Mouse (Mus musculus): Measurements from ENCODE around the gene Dcpp2. TPM values are rescaled to one million over a fixed set of nuclear protein-coding genes. Genes with fewer than 3 reads are reported as not detected.
A peak's percentile ranks its signal among the peaks of the same experiment; 100 is the strongest.

Dcpp2 gene
- polyA plus RNA-seq, 1 experiment from 2014 or later: not detected

DNA sequence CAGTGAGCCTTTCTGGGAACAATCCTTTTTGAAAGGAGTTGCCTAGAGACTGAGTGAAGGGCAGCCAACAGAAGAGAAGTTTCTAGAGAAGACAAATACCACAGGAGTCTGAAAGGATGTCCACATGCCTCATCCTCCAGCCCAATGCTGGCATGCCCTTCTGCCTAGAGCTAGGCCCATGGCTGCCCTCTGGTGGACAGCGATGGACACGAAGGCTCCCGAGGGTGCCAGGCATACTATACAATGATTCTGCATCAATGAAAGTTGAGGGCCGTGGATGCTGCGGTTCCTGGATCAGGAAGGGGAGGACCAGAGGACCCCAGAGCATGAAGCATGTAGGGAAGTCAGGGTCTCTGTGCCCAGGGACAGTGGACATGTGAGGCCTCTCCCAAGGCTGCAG lies 27.4 kb upstream of the Dcpp2 start:
- Histone ChIP-seq H3K27me3 (replicated peaks; ENCODE audit: control insufficient read depth, insufficient read depth, low read length) (no peaks in the 10 kb centered on the region), H3K4me3 (ENCODE audit: low read depth, low read length) (no peak overlapping the region), H3K4me2 (no peak overlapping the region), H3K27ac (ENCODE audit: low read depth, low read length) (no peak overlapping the region), H3K9me3 (ENCODE audit: control insufficient read depth, low read length) (no peaks in the 10 kb centered on the region), H3K36me3 (ENCODE audit: control insufficient read depth, insufficient read depth, low read length) (no peaks in the 10 kb centered on the region), H3K4me1 (replicated peaks; ENCODE audit: control insufficient read depth, insufficient read depth, low read length) (no peaks in the 10 kb centered on the region), H3K9ac (ENCODE audit: low read depth, low read length) (no peak overlapping the region)
- peak; percentile 56; the same call in 1 of the 2 replicates for ATAC-seq (replicated peaks; ENCODE audit: low FRiP score)
- 37% methylated on average over 5 of the region's 5 CpGs for WGBS
- DNase-seq (ENCODE audit: low spot score): peak; percentile 40

DNA sequence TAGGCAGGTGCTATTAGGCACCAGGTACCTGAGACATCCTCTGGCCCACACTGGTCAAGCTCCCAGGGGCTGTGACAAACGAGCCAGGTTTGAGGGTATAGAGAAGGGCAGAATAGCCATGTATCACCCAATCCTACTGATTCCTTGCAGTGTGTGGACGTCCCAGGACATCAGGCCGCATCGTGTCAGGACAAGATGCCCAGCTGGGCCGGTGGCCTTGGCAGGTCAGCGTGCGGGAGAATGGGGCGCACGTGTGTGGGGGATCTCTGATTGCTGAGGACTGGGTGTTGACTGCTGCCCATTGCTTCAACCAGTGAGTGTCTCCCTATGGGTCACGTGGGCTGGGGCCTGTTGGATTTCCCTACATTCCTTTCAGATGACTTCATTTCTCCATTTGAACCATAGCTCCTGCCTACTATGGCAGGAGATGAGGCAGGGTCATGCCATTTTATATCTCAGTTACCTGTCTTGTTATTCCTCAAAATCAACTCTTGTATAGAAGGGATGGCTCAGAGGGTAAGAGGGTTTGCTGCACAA lies 26.4 kb upstream of the Dcpp2 start:
- no peak overlapping the region for H3K27ac ChIP-seq (ENCODE audit: low read depth, low read length)
- DNase-seq (ENCODE audit: low spot score): no peak
- no peaks in the 10 kb centered on the region for H3K9me3 ChIP-seq (ENCODE audit: control insufficient read depth, low read length)
- ATAC-seq (replicated peaks; ENCODE audit: low FRiP score): no peak
- H3K36me3 ChIP-seq (ENCODE audit: control insufficient read depth, insufficient read depth, low read length): no peaks in the 10 kb centered on the region
- H3K4me3 ChIP-seq (ENCODE audit: low read depth, low read length): no peak overlapping the region
- no peaks in the 10 kb centered on the region for H3K27me3 ChIP-seq (replicated peaks; ENCODE audit: control insufficient read depth, insufficient read depth, low read length)
- no peak overlapping the region for H3K9ac ChIP-seq (ENCODE audit: low read depth, low read length)
- no peak overlapping the region for H3K4me2 ChIP-seq
- WGBS: 78% methylated on average over 10 of the region's 10 CpGs
- H3K4me1 ChIP-seq (replicated peaks; ENCODE audit: control insufficient read depth, insufficient read depth, low read length): no peaks in the 10 kb centered on the region

DNA sequence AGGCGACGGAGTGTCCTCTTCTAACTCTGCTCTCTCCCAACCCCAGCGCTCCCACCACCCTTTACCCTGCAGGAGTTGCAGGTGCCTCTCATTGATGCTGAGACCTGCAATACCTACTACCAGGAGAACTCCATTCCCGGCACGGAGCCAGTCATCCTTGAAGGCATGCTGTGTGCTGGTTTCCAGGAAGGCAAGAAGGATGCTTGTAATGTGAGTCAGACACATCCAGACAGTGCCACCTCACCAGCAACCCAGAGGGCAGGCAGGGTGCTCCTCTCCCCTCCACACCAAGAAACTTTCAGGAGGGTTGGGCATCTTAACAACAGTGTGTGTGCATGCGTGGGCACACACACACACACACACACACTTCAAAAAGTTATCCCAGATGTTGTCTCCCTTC lies 23.5 kb upstream of the Dcpp2 start:
- no peak overlapping the region for H3K27ac ChIP-seq (ENCODE audit: low read depth, low read length)
- H3K36me3 ChIP-seq (ENCODE audit: control insufficient read depth, insufficient read depth, low read length): no peaks in the 10 kb centered on the region
- no peak overlapping the region for H3K9ac ChIP-seq (ENCODE audit: low read depth, low read length)
- 82% methylated on average over 6 of the region's 6 CpGs for WGBS
- no peaks in the 10 kb centered on the region; the same call in 1 of the 2 replicates for H3K27me3 ChIP-seq (replicated peaks; ENCODE audit: control insufficient read depth, insufficient read depth, low read length)
- H3K4me2 ChIP-seq: no peak overlapping the region
- H3K4me3 ChIP-seq (ENCODE audit: low read depth, low read length): no peak overlapping the region
- H3K9me3 ChIP-seq (ENCODE audit: control insufficient read depth, low read length): no peaks in the 10 kb centered on the region
- no peak for ATAC-seq (replicated peaks; ENCODE audit: low FRiP score)
- H3K4me1 ChIP-seq (replicated peaks; ENCODE audit: control insufficient read depth, insufficient read depth, low read length): no peaks in the 10 kb centered on the region
- DNase-seq (ENCODE audit: low spot score): no peak

DNA sequence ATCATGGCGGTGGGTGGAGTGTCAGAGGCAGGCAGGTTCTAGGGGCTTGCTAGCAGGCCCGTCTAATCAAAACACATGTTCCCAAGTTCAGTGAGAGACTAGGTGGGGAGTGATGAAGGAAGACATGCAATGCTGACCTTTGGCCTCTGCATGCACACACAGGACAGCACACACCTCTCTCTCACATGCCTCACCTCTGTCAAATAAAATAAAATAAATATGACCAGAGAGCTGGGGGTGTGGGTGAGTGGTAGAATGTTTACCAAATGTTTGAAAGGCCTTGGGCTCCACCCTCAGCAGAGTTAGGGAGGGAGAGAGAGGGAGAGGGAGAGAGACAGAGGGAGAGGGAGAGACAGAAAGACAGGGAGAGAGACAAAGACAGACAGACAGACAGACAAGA lies 22.8 kb upstream of the Dcpp2 start:
- Histone ChIP-seq H3K27me3 (replicated peaks; ENCODE audit: control insufficient read depth, insufficient read depth, low read length) (no peaks in the 10 kb centered on the region; the same call in 1 of the 2 replicates), H3K4me3 (ENCODE audit: low read depth, low read length) (no peak overlapping the region), H3K27ac (ENCODE audit: low read depth, low read length) (no peak overlapping the region), H3K4me1 (replicated peaks; ENCODE audit: control insufficient read depth, insufficient read depth, low read length) (no peaks in the 10 kb centered on the region), H3K36me3 (ENCODE audit: control insufficient read depth, insufficient read depth, low read length) (no peaks in the 10 kb centered on the region), H3K9ac (ENCODE audit: low read depth, low read length) (no peak overlapping the region), H3K4me2 (no peak overlapping the region), H3K9me3 (ENCODE audit: control insufficient read depth, low read length) (no peaks in the 10 kb centered on the region)
- ATAC-seq (replicated peaks; ENCODE audit: low FRiP score) (no peak), DNase-seq (ENCODE audit: low spot score) (no peak)
- 70% methylated on average over 2 of the region's 2 CpGs for whole genome bisulfite sequencing

DNA sequence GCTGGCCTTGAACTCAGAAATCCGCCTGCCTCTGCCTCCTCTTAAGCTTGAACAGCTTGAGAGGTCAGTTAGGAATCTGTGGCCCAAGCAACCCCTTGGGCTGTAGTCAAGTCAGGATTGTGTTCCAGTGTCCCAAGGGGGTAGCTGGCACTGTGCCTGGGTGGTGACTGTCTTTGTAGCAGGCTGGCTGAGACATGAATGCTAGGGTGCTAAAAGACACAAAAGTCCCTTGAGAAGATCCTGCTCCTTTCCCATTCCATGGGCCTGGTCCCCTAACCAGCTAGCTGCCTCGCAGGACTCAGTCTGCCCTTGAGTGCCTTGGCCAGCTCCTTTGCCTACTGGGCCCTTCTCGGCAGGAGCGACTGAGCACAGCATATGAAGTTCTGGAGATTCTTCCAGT lies 17.8 kb upstream of the Dcpp2 start:
- no peak overlapping the region for H3K4me3 ChIP-seq (ENCODE audit: low read depth, low read length)
- H3K27me3 ChIP-seq (replicated peaks; ENCODE audit: control insufficient read depth, insufficient read depth, low read length): no peaks in the 10 kb centered on the region; the same call in 1 of the 2 replicates
- 65% methylated on average over 4 of the region's 4 CpGs for WGBS
- DNase-seq (ENCODE audit: low spot score): no peak
- no peaks in the 10 kb centered on the region for H3K9me3 ChIP-seq (ENCODE audit: control insufficient read depth, low read length)
- H3K4me1 ChIP-seq (replicated peaks; ENCODE audit: control insufficient read depth, insufficient read depth, low read length): no peaks in the 10 kb centered on the region
- H3K27ac ChIP-seq (ENCODE audit: low read depth, low read length): no peak overlapping the region
- H3K9ac ChIP-seq (ENCODE audit: low read depth, low read length): no peak overlapping the region
- no peaks in the 10 kb centered on the region for H3K36me3 ChIP-seq (ENCODE audit: control insufficient read depth, insufficient read depth, low read length)
- H3K4me2 ChIP-seq: no peak overlapping the region
- ATAC-seq (replicated peaks; ENCODE audit: low FRiP score): no peak

DNA sequence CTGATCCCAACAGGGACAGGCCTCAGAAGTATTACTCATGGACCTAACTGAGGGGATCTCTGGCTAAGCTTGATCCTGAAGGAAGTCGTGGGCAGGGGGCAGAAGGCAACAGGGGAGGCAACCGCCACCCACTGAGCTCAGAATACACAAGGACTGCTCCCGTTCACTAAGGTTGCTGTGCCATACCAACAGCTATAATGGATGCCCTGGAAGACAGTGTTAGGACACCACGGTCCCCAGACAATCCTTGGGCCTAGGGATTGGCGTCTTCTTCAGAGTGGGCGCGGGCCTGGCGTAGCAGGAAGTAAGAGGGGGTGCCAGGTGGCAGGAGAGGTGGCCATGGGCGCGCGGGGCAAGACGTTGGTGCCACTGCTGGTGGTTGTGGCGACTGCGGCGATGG lies 12.9 kb upstream of the Dcpp2 start, which contains the start of gene Prss21:
TSS of gene Prss21 (plus strand) at position 301 of the 400 bp plus-strand sequence.
- WGBS: 80% methylated on average over 15 of the region's 15 CpGs
- no peaks in the 10 kb centered on the region for H3K9me3 ChIP-seq (ENCODE audit: control insufficient read depth, low read length)
- no peak within 1 kb of the TSS for H3K27ac ChIP-seq (ENCODE audit: low read depth, low read length)
- H3K27me3 ChIP-seq (replicated peaks; ENCODE audit: control insufficient read depth, insufficient read depth, low read length): no peaks in the 10 kb centered on the region
- no peaks in the 10 kb centered on the region for H3K36me3 ChIP-seq (ENCODE audit: control insufficient read depth, insufficient read depth, low read length)
- DNase-seq (ENCODE audit: low spot score) (no peak), ATAC-seq (replicated peaks; ENCODE audit: low FRiP score) (no peak)
- no peaks in the 10 kb centered on the region for H3K4me1 ChIP-seq (replicated peaks; ENCODE audit: control insufficient read depth, insufficient read depth, low read length)
- H3K9ac ChIP-seq (ENCODE audit: low read depth, low read length): no peak within 1 kb of the TSS
- H3K4me2 ChIP-seq: no peak within 1 kb of the TSS
- no peak within 1 kb of the TSS for H3K4me3 ChIP-seq (ENCODE audit: low read depth, low read length)

DNA sequence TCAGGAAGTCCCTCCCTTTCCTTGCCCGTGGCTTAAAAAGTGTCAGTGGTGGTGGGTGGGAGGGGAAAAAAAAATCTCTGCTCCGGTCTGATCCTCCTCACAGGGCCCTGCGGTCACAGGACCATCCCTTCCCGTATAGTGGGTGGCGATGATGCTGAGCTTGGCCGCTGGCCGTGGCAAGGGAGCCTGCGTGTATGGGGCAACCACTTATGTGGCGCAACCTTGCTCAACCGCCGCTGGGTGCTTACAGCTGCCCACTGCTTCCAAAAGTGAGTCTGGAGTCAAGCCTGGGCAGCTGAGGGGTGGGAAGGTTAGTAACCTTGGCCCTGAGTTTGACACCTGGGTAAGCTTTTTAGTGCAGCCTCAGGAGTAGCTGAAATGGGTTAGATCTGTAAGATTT lies 12.2 kb upstream of the Dcpp2 start:
- Histone ChIP-seq H3K27ac (ENCODE audit: low read depth, low read length) (no peak overlapping the region), H3K4me3 (ENCODE audit: low read depth, low read length) (no peak overlapping the region), H3K9me3 (ENCODE audit: control insufficient read depth, low read length) (no peaks in the 10 kb centered on the region), H3K36me3 (ENCODE audit: control insufficient read depth, insufficient read depth, low read length) (no peaks in the 10 kb centered on the region), H3K27me3 (replicated peaks; ENCODE audit: control insufficient read depth, insufficient read depth, low read length) (no peaks in the 10 kb centered on the region), H3K9ac (ENCODE audit: low read depth, low read length) (no peak overlapping the region), H3K4me1 (replicated peaks; ENCODE audit: control insufficient read depth, insufficient read depth, low read length) (no peaks in the 10 kb centered on the region), H3K4me2 (no peak overlapping the region)
- 78% methylated on average over 11 of the region's 11 CpGs for WGBS
- ATAC-seq (replicated peaks; ENCODE audit: low FRiP score) (no peak), DNase-seq (ENCODE audit: low spot score) (no peak)

DNA sequence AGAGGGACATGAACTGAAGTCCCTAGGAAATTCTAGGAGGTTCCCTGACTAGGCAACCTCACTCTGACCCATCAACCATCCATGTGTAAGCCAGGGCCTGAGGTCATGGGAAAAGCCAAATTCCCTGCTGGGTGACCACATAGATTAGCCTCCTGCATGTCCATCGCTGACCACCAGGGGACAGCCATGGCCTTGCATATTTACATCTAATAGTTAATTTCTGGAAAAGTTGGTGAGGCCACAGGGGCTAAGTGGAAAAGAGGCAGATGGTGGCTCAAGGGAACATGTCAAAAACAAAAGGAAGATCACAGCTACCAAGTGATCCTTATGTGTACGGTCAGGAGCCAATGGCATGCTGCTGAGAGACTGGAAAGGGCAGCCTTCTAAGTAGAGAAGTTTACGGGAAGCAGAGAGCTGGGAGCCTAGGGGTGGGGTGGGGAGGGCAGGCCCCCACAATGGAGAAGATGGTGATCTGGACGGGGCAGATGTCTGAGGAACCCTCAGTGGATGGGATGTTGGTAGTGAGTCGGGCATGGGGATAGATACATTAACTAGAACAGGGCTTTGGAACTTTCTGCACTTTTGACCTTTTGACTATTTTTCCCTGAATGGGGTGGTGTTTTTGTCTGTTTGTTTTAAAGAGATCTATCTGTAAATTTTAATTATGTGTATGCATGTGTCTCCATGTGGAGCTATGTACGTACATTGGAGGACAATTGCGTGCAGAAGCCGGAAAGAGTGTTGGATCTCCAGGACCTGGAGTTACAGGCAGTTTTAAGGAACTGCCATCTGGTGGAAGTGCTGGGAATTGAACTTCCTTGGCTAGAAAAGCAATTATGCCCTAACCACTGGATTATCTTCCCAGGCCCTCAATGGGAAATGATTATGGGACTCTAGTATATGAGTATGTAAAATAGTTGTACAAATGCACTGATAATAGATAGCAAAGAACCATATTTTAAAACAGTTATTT lies 6.5 kb upstream of the Dcpp2 start:
- DNase-seq (ENCODE audit: low spot score) (no peak), ATAC-seq (replicated peaks; ENCODE audit: low FRiP score) (no peak)
- H3K9me3 ChIP-seq (ENCODE audit: control insufficient read depth, low read length): no peaks in the 10 kb centered on the region
- no peaks in the 10 kb centered on the region for H3K36me3 ChIP-seq (ENCODE audit: control insufficient read depth, insufficient read depth, low read length)
- no peak overlapping the region for H3K27ac ChIP-seq (ENCODE audit: low read depth, low read length)
- H3K27me3 ChIP-seq (replicated peaks; ENCODE audit: control insufficient read depth, insufficient read depth, low read length): no peaks in the 10 kb centered on the region
- H3K4me3 ChIP-seq (ENCODE audit: low read depth, low read length): no peak overlapping the region
- WGBS: 43% methylated on average over 8 of the region's 8 CpGs
- no peaks in the 10 kb centered on the region for H3K4me1 ChIP-seq (replicated peaks; ENCODE audit: control insufficient read depth, insufficient read depth, low read length)
- H3K9ac ChIP-seq (ENCODE audit: low read depth, low read length): no peak overlapping the region
- H3K4me2 ChIP-seq: no peak overlapping the region

DNA sequence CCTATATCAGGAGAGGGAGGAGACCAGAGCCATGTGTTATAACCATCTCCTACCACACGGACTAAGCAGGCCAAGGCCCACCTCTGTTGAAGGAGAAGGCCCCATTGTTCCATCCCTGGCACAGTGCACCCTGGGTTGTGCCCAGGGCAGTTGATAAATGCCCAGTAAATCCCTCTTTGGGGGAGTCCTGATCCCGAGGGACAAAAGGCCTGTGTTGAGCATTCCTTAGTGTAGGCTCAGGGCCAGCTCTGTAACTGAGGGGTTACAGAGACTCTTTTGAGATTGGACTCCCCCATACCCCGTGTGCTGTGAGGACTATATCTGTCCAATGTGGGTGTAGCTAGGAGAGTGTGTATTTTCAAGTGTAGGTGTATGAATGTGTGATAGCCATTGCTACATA lies 3.9 kb upstream of the Dcpp2 start:
- Histone ChIP-seq H3K27ac (ENCODE audit: low read depth, low read length) (no peak overlapping the region), H3K36me3 (ENCODE audit: control insufficient read depth, insufficient read depth, low read length) (no peaks in the 10 kb centered on the region), H3K27me3 (replicated peaks; ENCODE audit: control insufficient read depth, insufficient read depth, low read length) (no peaks in the 10 kb centered on the region), H3K4me3 (ENCODE audit: low read depth, low read length) (no peak overlapping the region), H3K9me3 (ENCODE audit: control insufficient read depth, low read length) (no peaks in the 10 kb centered on the region), H3K9ac (ENCODE audit: low read depth, low read length) (no peak overlapping the region), H3K4me1 (replicated peaks; ENCODE audit: control insufficient read depth, insufficient read depth, low read length) (no peaks in the 10 kb centered on the region), H3K4me2 (no peak overlapping the region)
- no peak for DNase-seq (ENCODE audit: low spot score)
- ATAC-seq (replicated peaks; ENCODE audit: low FRiP score): no peak
- WGBS: 57% methylated on average over 3 of the region's 3 CpGs
